Mouse (Mus musculus) kidney, adult 2 months (tissue): ENCODE results near the gene Slc4a4.

Source experiments
- CTCF ChIP-seq: fragments of 200-500 bp; conservative IDR thresholded peaks from 2 replicates; pipeline ENCODE4 v1.5.1; 2011; ENCODE audit warnings: low read depth, mild to moderate bottlenecking, control low read depth, low read length, moderate library complexity, mixed read lengths; ENCODE audit not compliant: insufficient read depth, insufficient read length
- POLR2A ChIP-seq: fragments of 200-500 bp; IDR thresholded peaks from one replicate; pipeline ENCODE4 v1.6.1; 2011; ENCODE audit warnings: low read depth, low read length, control low read depth

- TF ChIP-seq CTCF (no peak), POLR2A (no peak)
These were observed 26.0 kb downstream of the Slc4a4 start for GRCm38 (mm10) chr5:88912629-88913028.
